Mouse (Mus musculus) forebrain, embryonic 14.5 days (tissue): ENCODE data around the gene Pknox2. TPM values are rescaled to one million over a fixed set of nuclear protein-coding genes. Genes with fewer than 3 reads are reported as not detected.
A peak's percentile ranks its signal among the peaks of the same experiment; 100 is the strongest.

ENCODE experiments used
- ATAC-seq: fragments of 200-750 bp; cut with Nextera tagmentation; 2 replicates; pipeline ENCODE4 v1.8.0; 2017; ENCODE audit warnings: mild to moderate bottlenecking, moderate library complexity
- DNase-seq: peaks from one replicate; pipeline ENCODE4 v3.0.0-alpha.2; 2015; ENCODE audit warnings: low spot score
- H3K27ac ChIP-seq: fragments of 300-500 bp; sonication (generic); 2 replicates; pipeline ENCODE4 v1.5.1; 2014; ENCODE audit warnings: low read depth, mild to moderate bottlenecking, control low read depth, low read length, moderate library complexity
- H3K27me3 ChIP-seq: fragments of 300-500 bp; sonication (generic); replicated peaks from 2 replicates; pipeline ENCODE4 v1.6.1; 2014; ENCODE audit warnings: low read length, control low read depth, mixed read lengths; ENCODE audit not compliant: control insufficient read depth, insufficient read depth
- H3K36me3 ChIP-seq: fragments of 300-500 bp; sonication (generic); 2 replicates; pipeline ENCODE4 v1.6.1; 2014; ENCODE audit warnings: low read length, control low read depth; ENCODE audit not compliant: control insufficient read depth, insufficient read depth
- H3K4me1 ChIP-seq: fragments of 300-500 bp; sonication (generic); 2 replicates; pipeline ENCODE4 v1.6.1; 2014; ENCODE audit warnings: antibody characterized with exemption, low read length, control low read depth; ENCODE audit not compliant: control insufficient read depth, insufficient read depth
- H3K4me2 ChIP-seq: fragments of 300-500 bp; sonication (generic); 2 replicates; pipeline ENCODE4 v1.6.1; 2014; ENCODE audit warnings: mild to moderate bottlenecking, control low read depth, low read length
- H3K4me3 ChIP-seq: fragments of 300-500 bp; sonication (generic); 2 replicates; pipeline ENCODE4 v1.5.1; 2014; ENCODE audit warnings: low read depth, low read length, control low read depth
- H3K9ac ChIP-seq: fragments of 300-500 bp; sonication (generic); 2 replicates; pipeline ENCODE4 v1.6.1; 2014; ENCODE audit warnings: mild to moderate bottlenecking, low read length, control low read depth, moderate library complexity
- H3K9me3 ChIP-seq: fragments of 300-500 bp; sonication (generic); replicated peaks from 2 replicates; pipeline ENCODE4 v1.6.1; 2016; ENCODE audit warnings: low read length, control low read depth, mixed read lengths; ENCODE audit not compliant: control insufficient read depth
- WGBS: fragments of 180-500 bp; shearing (Covaris S2); extraction: QIAGEN DNeasy Blood & Tissue Kit; methylation state at CpG from one replicate; pipeline ENCODE4 v1.1.7; 2014; 5-methylcytosine and 5-hydroxymethylcytosine counted together
- polyA plus RNA-seq: library from polyadenylated mRNA; unstranded; fragments of >200 nt; fragmentation: Nextera tagmentation; extraction: Ambion mirVana; gene quantifications from 2 replicates; pipeline ENCODE4 v1.2.1, GENCODE M21; 2014

Pknox2 gene
- polyA plus RNA-seq, 1 experiment from 2014 or later, result 12.1 TPM

DNA sequence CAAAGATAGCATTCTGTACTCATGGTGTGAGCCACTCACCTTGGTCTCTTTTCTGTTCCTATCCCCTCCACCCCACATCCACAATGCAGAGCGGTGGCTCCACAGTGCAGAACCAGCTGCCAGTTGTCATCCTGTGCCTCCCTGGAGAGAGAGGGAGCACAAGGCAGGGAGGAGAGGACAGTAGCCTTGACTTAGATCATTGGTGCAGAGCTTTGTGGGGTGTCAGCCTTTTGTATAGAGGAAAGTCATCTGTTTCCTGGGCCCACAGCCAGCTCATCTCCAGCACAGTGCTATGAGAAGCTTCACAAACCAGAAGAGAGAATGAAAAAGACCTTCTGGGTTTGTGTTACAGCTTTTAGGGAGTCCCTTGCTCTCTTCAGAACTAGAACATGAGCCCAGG is 129.1 kb downstream of the Pknox2 start:
- Histone ChIP-seq H3K36me3 (no peaks in the 10 kb centered on the region), H3K27me3 (no peaks in the 10 kb centered on the region), H3K4me1 (peaks cover 21% of the 10 kb centered on the region), H3K9me3 (no peaks in the 10 kb centered on the region), H3K4me3 (no peak overlapping the region), H3K4me2 (no peak overlapping the region), H3K27ac (no peak overlapping the region), H3K9ac (no peak overlapping the region)
- 68% methylated on average over 1 of the region's 1 CpGs for WGBS
- no peak for ATAC-seq
- DNase-seq, result no peak

DNA sequence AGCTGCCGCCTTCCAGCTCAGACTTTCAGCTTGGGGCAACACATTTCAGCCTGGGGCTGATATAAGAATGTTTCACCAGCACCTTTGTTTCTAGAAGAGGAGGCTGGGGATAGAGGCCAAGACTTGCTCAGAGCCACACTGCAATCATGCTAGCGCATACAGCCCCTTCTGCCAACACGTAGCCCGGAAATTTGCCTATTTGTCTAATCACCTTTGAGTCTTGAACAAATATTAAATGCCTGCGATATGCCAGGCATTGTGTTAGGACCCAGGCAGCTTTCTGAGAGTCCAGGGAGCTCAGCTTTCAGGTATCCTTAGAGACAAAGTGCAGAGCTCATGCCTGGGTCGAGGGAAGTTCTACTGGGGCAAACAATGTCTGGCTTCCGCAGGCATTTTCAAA is 130.0 kb downstream of the Pknox2 start:
- DNase-seq, result no peak
- H3K36me3 ChIP-seq, result no peaks in the 10 kb centered on the region
- peaks cover 19% of the 10 kb centered on the region for H3K4me1 ChIP-seq
- no peak overlapping the region for H3K27ac ChIP-seq
- no peak overlapping the region for H3K9ac ChIP-seq
- no peaks in the 10 kb centered on the region for H3K9me3 ChIP-seq
- 78% methylated on average over 7 of the region's 7 CpGs for WGBS
- ATAC-seq, result no peak
- H3K27me3 ChIP-seq, result no peaks in the 10 kb centered on the region
- no peak overlapping the region for H3K4me2 ChIP-seq
- no peak overlapping the region for H3K4me3 ChIP-seq

DNA sequence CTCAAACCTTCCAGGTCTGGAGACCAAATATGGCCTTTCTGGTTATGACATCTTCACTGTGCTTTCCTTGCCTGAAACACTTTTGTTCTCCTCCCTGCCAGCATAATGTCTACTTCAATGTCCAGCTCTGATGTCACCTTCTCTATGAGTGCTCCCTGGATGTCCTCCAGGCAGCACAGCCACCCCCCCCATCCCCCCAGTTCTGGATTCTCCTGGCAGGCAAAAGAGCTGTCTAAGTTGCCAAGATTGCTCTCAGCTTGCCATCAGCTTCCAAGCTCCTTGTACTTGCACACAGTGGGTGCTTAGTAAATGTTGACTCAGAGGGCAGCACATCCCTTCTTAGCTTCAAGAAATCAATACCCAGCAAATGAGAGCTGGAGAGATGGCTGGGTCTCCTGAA is 131.0 kb downstream of the Pknox2 start:
- DNase-seq (no peak), ATAC-seq (no peak)
- Histone ChIP-seq H3K27me3 (no peaks in the 10 kb centered on the region), H3K4me1 (peaks cover 14% of the 10 kb centered on the region; the same call in 1 of the 2 replicates), H3K4me3 (no peak overlapping the region), H3K4me2 (no peak overlapping the region), H3K36me3 (no peaks in the 10 kb centered on the region), H3K27ac (no peak overlapping the region), H3K9me3 (no peaks in the 10 kb centered on the region), H3K9ac (no peak overlapping the region)

DNA sequence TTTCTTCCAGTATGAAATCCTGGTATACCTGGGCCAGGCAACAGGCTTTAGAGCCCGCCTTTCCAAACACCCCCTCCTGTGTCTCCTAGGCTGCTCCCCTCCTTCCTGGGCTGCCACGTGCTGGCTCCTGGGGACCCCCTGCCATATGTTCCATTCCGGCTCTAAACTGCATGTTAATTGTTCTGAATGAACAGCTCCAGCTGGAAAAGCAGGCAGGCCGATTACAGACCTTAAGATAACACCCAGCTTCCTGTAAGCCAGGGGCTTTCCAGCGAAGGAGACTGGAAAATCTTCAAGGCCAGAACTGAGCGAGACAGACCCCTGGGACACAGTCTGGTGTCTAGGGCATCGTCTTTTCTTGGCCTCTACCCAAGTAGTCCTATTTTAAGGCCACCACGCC is 133.6 kb downstream of the Pknox2 start:
- Histone ChIP-seq H3K4me3 (no peak overlapping the region), H3K27ac (no peak overlapping the region), H3K27me3 (no peaks in the 10 kb centered on the region), H3K9ac (no peak overlapping the region), H3K9me3 (no peaks in the 10 kb centered on the region), H3K4me2 (no peak overlapping the region), H3K36me3 (no peaks in the 10 kb centered on the region), H3K4me1 (peaks cover 14% of the 10 kb centered on the region; the same call in 1 of the 2 replicates)
- ATAC-seq (peak; percentile 71), DNase-seq (peak; percentile 66)
- 24% methylated on average over 8 of the region's 8 CpGs for WGBS

- H3K4me2 ChIP-seq, result no peak overlapping the region
- no peak overlapping the region for H3K9ac ChIP-seq
- H3K27me3 ChIP-seq, result no peaks in the 10 kb centered on the region
- no peak overlapping the region for H3K4me3 ChIP-seq
- no peak overlapping the region for H3K27ac ChIP-seq
- H3K4me1 ChIP-seq, result peaks cover 8% of the 10 kb centered on the region; the same call in 1 of the 2 replicates
- no peaks in the 10 kb centered on the region for H3K36me3 ChIP-seq
- 44% methylated on average over 5 of the region's 5 CpGs for WGBS
- DNase-seq (no peak), ATAC-seq (no peak)
- H3K9me3 ChIP-seq, result no peaks in the 10 kb centered on the region
Measured at GRCm38 (mm10) chr9:37008090-37008489, 139.1 kb downstream of the Pknox2 start.

GRCm38 (mm10) chr9:37004676-37005075 is 142.5 kb downstream of the Pknox2 start:
- Histone ChIP-seq H3K9me3 (no peaks in the 10 kb centered on the region), H3K4me1 (peaks cover 19% of the 10 kb centered on the region), H3K27ac (no peak overlapping the region), H3K27me3 (no peaks in the 10 kb centered on the region), H3K4me3 (no peak overlapping the region), H3K9ac (no peak overlapping the region), H3K36me3 (no peaks in the 10 kb centered on the region), H3K4me2 (no peak overlapping the region)
- ATAC-seq (no peak), DNase-seq (no peak)
- 41% methylated on average over 6 of the region's 6 CpGs for WGBS

GRCm38 (mm10) chr9:37001935-37002535 is 145.2 kb downstream of the Pknox2 start:
- Histone ChIP-seq H3K4me2 (no peak overlapping the region), H3K9ac (no peak overlapping the region), H3K36me3 (no peaks in the 10 kb centered on the region), H3K27me3 (no peaks in the 10 kb centered on the region), H3K9me3 (no peaks in the 10 kb centered on the region), H3K4me3 (no peak overlapping the region), H3K4me1 (peaks cover 19% of the 10 kb centered on the region), H3K27ac (peak overlapping the region; percentile 29; the same call in 1 of the 2 replicates)
- ATAC-seq, result peak; percentile 85
- 7% methylated on average over 7 of the region's 7 CpGs for WGBS
- DNase-seq, result peak; percentile 86

- H3K4me1 ChIP-seq, result peaks cover 14% of the 10 kb centered on the region
- no peak overlapping the region for H3K4me3 ChIP-seq
- no peaks in the 10 kb centered on the region for H3K27me3 ChIP-seq
- ATAC-seq (no peak), DNase-seq (no peak)
- no peak overlapping the region for H3K4me2 ChIP-seq
- no peak overlapping the region for H3K27ac ChIP-seq
- 86% methylated on average over 3 of the region's 3 CpGs for WGBS
- H3K36me3 ChIP-seq, result no peaks in the 10 kb centered on the region
- H3K9ac ChIP-seq, result no peak overlapping the region
- no peaks in the 10 kb centered on the region for H3K9me3 ChIP-seq
Measured at GRCm38 (mm10) chr9:36999393-36999792, 147.8 kb downstream of the Pknox2 start.

DNA sequence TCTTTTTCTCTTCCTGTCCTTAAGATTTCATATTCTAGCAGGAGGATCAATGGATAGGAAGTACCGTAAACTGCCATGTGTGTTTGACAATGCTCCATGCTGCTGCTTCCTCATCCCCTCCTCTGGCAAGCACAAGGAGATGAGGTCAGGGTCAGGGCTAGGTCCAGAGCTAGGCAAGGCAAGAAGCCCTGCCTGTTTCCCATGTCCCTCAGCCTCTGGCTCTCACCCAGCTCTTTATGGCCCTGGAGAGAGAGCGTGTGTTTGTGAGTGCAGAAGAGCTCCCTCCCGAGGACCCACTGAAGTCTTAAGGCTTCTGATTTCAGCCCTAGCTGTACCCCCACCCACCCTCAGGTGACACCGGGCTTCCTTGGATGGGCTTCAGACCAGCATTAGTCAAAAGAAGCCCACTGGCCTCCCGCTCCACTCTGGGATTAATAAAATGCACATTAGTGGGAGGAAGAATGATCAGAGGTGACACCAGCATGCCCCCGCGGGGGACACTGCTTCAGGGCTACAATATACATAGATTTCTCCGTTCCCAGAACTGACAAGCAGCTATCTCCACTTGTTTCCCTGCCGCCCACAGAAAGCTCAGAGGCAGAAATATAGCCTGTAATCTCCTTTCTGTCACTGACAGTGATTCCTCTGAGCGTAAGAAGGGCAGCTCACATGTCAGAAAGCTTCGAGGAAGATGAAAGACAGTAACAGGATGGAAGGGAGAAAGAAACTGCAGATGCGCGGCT is 156.4 kb downstream of the Pknox2 start:
- Histone ChIP-seq H3K27ac (no peak overlapping the region), H3K27me3 (no peaks in the 10 kb centered on the region), H3K9ac (no peak overlapping the region), H3K36me3 (no peaks in the 10 kb centered on the region), H3K9me3 (no peaks in the 10 kb centered on the region), H3K4me3 (no peak overlapping the region), H3K4me1 (no peaks in the 10 kb centered on the region; the same call in 1 of the 2 replicates), H3K4me2 (no peak overlapping the region)
- DNase-seq (no peak), ATAC-seq (no peak)
- WGBS, result 78% methylated on average over 13 of the region's 13 CpGs
